10 mouse cellular contexts compared by ENCODE assay signal in genomic region chr8:106335196-106335595, GRCm38 (mm10). TPM values are rescaled to one million over a fixed set of nuclear protein-coding genes. Genes with fewer than 3 reads are reported as not detected.
DNase-seq lines count a peak whose midpoint lies in the region; ATAC-seq and TF ChIP-seq lines count a peak whose summit lies in the region.
"Had no signal": no experiment of that assay in that cellular context is flagged by ENCODE, and none has a peak within 500 bp of the region (broad histone marks: within the 10 kb centered on the region; RNA-seq: fewer than 3 reads in every experiment).

No protein-coding gene starts in this region.

- ATAC-seq in hindbrain, postnatal 0 days, result no peak

- peak; percentile 68 for TF ChIP-seq CTCF in hindbrain, postnatal 0 days (IDR thresholded peaks at IDR 0.05; ENCODE audit: low read depth)

- H3K4me2 ChIP-seq in hindbrain, postnatal 0 days (ENCODE audit: low read depth, low read length), result peak overlapping the region; percentile 68

- H3K9ac ChIP-seq in hindbrain, postnatal 0 days (replicated peaks; ENCODE audit: low read length), result no peak overlapping the region

- H3K27me3 ChIP-seq in heart, embryonic 10.5 days (ENCODE audit: insufficient read depth, poor library complexity, severe bottlenecking), result peaks cover 34% of the 10 kb centered on the region
- no peaks in the 10 kb centered on the region for H3K27me3 ChIP-seq in hindbrain, postnatal 0 days (ENCODE audit: insufficient read depth, low read length)

- DNase-seq in heart, adult 8-10 months (ENCODE audit: low spot score), result peak; percentile 16
- DNase-seq in heart, embryonic 10.5 days (ENCODE audit: low spot score), result no peak
- DNase-seq in urinary bladder, postnatal 25 days (ENCODE audit: low spot score), result peak; percentile 11
- no peak for DNase-seq in urinary bladder, adult 2 months (ENCODE audit: low spot score)
- DNase-seq in hindbrain, postnatal 0 days (ENCODE audit: low spot score), result peak; percentile 64
- DNase-seq in spleen, postnatal 10 days (ENCODE audit: low spot score in 2 of 2), result no peak
- no peak for DNase-seq in thymus, postnatal 0 days (ENCODE audit: low spot score)
- no peak for DNase-seq in frontal cortex, adult 2 months (ENCODE audit: extremely low spot score in 1 of 2, low spot score in 1 of 2)
- DNase-seq: thymus, adult 18-20 months had no signal

- H3K36me3 ChIP-seq in heart, embryonic 10.5 days, result no peaks in the 10 kb centered on the region
- no peaks in the 10 kb centered on the region for H3K36me3 ChIP-seq in hindbrain, postnatal 0 days (ENCODE audit: insufficient read depth, low read length)
- H3K36me3 ChIP-seq: G1E had no signal

- H3K27ac ChIP-seq in heart, embryonic 10.5 days, result no peak overlapping the region
- no peak overlapping the region for H3K27ac ChIP-seq in hindbrain, postnatal 0 days

- peaks cover 22% of the 10 kb centered on the region for H3K4me1 ChIP-seq in heart, embryonic 10.5 days
- peaks cover 15% of the 10 kb centered on the region; the same call in 1 of the 2 replicates for H3K4me1 ChIP-seq in hindbrain, postnatal 0 days (ENCODE audit: insufficient read depth, low read length)

- H3K4me3 ChIP-seq in heart, embryonic 10.5 days, result no peak overlapping the region
- no peak overlapping the region for H3K4me3 ChIP-seq in hindbrain, postnatal 0 days (ENCODE audit: low read length)

- no peaks in the 10 kb centered on the region for H3K9me3 ChIP-seq in heart, embryonic 10.5 days
- no peaks in the 10 kb centered on the region for H3K9me3 ChIP-seq in hindbrain, postnatal 0 days (ENCODE audit: low read length)
- H3K9me3 ChIP-seq: G1E had no signal

- WGBS in heart, embryonic 10.5 days, result 45% methylated on average over 4 of the region's 4 CpGs
- 62% methylated on average over 4 of the region's 4 CpGs for WGBS in hindbrain, postnatal 0 days

RNA-seq across cellular contexts. Expression of gene Smpd3, which starts 2.6 kb away (rescaled TPM):
- total RNA-seq in heart, adult 8-10 months (2022), result 1 to 10 TPM; 2.5 to 3.2 (median 2.6) TPM
- polyA plus RNA-seq in heart, embryonic 10.5 days (2016; fragmentation: Nextera tagmentation; extraction: Ambion mirVana), result 3.8 and 4.4 TPM in 2 replicates
- 1.1 and 1.2 TPM in 2 replicates for polyA plus RNA-seq in urinary bladder, adult 2 months (2012; rRNA removed)
- 88.3 and 96.1 TPM in 2 replicates for total RNA-seq in hindbrain, postnatal 0 days (2014; rRNA removed)
- 51.6 and 58.2 TPM in 2 replicates for polyA plus RNA-seq in hindbrain, postnatal 0 days (2015; fragmentation: Nextera tagmentation; extraction: Ambion mirVana)
- polyA plus RNA-seq in thymus, postnatal 0 days (2015; fragmentation: Nextera tagmentation; extraction: Ambion mirVana), result 1.1 and 1.5 TPM in 2 replicates
- polyA plus RNA-seq in frontal cortex, adult 2 months (2012; rRNA removed), result 20.7 and 20.9 TPM in 2 replicates
- total RNA-seq: G1E had no signal
- polyA plus RNA-seq: G1E had no signal

Comparison
In these comparisons a context has a peak if more than half of its experiments do, and no peak if none do; other contexts are left out.
1. DNase-seq: peak in heart, adult 8-10 months (single experiment), urinary bladder, postnatal 25 days (single experiment) and hindbrain, postnatal 0 days (single experiment); none in heart, embryonic 10.5 days (single experiment), urinary bladder, adult 2 months (single experiment), spleen, postnatal 10 days (0 of 2), thymus, postnatal 0 days (single experiment) and frontal cortex, adult 2 months (0 of 2).